Mouse (Mus musculus) v-Abl transformed pro-B cells (cell line): ENCODE data around the gene Tmem259.

ENCODE experiments used
- in situ Hi-C, 2 experiments: fragments of 400-800 bp; cut with MboI; formaldehyde crosslinking; loops; one replicate each; pipeline ENCODE4 v1.15.1; 2025; ENCODE audit not compliant: unreplicated experiment in 2 of 2

The Tmem259 gene

DNA sequence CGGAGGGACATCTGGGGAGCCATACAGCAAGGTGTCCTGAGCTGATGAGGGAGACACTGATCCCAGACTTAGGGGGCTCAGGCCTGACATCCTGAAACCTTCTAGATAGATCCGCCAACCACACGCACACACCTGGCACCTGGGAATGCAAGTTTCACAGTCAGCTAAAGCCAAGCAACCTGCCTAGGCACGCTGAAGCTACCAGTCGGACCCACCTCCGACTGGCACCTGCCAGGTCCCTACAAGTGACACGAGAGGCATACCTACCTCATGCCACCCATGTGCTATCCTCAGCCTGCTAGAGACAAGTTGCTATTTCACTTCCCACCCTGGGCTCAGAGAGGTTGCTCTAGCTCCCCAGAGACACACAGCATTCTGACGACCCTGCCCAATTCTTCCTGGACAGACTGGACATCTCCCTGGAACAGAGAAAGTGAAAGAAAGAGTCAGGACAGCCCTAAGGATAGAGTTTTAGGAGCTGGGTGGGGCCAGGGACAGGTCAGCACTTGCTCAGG lies 5.2 kb upstream of the Tmem259 start:
- in situ Hi-C loops = loop anchor here (5.0 to 10.0 kb wide), 4 partner anchors 43 to 125 kb away; partner anchors contain the start of gene Stk11 (in 1 of the 2)

DNA sequence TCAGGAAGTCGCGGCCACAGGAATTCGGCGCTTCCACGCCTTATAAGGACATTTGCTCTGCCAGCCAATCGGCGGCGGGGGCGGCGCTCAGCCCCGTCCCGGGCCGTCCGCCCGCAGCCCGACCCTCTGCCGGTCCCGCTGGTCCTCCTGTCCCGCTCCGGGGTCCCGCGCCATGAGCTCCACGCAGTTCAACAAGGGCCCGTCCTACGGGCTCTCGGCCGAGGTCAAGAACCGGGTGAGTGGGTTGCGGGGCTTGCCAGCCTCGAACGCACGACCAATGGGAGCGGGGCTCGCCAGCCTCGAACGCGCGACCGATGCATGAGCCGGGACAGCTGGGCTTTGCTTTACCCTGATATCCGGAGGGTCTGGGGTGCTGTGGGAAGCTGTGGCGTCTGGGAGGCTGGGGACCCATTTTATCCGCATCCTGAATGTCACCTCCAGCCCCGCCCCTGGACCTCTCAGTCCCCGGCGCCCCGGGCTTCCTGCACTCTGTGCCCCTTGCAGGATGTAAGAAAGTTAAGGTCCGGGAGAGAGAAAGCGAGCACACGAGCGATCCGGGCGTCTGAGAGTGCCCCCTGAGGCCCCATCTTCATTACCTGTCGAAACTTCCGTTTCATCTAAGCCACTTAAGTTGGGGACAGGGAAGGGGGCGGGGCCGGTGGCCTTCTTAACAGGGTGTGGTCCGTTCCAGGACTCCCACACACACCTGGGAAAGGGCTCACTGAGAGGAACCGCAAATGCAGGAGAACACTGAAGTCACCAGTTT lies 4.6 kb upstream of the Tmem259 start, which contains the start of gene Cnn2:
Gene Cnn2, plus strand, starts transcription at position 79 of the 766 bp plus-strand sequence.
- in situ Hi-C loops = loop anchor here (5.0 to 10.0 kb wide), 4 partner anchors 44 to 126 kb away; partner anchors contain the start of gene Stk11 (in 1 of the 2)

DNA sequence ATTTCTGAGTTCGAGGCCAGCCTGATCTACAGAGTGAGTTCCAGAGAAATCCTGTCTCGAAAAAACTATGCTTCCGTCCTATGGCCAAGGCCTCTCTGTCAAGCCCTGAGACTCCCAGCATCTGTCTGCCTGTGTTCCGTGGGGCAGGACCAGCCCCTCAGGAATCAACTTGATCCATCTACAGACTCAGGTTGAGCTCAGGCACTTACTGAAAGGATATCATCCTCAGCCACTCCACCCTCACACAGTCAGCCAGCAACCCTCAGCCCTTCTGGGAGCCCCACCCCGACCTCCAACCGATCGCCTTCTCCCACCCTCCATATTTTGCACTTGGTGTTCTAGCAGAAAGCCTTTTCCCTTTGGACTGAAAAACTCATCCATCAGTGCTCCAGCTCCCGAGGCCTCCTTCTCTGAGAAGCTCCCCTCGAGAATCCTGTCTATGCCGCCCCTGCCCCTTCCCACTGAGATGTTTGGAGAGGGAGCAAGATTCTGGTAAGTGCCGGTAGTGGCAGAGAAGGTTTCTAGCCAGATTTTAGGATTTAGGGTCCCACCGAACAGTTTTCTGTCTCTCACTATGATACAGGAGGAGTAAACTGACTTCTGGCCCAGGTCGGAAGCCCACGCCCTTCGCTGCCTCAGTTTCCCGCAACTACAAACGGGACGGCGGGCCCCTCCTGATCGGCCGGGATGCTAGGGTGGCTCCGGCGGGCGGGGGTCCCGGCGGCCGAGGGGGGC lies 3.8 kb upstream of the Tmem259 start:
- in situ Hi-C loops = loop anchor here (5.0 to 10.0 kb wide), 4 partner anchors 44 to 127 kb away; partner anchors contain the start of gene Stk11 (in 1 of the 2)

DNA sequence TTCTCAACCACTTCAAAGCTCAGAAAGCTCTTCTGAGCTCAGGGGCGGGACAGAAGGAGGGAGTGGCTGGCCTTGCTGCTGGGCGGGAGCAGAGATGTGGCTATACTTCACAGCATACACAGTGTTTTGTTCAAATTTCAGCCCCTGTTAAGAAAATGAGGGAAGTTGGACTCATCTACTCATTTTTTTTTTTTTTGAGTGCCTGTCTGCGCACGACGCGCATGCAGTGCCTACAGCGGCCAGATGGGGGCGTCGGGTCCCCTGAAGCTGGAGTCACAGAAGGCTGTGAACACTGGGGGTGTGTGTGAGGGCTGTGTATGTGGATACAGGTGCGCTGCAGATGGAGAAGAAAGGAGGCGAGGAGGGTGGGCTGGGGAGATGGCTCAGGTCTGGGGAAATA lies 2.8 kb upstream of the Tmem259 start:
- in situ Hi-C loops = loop anchor here (5.0 to 10.0 kb wide), 4 partner anchors 45 to 128 kb away; partner anchors contain the start of gene Stk11 (in 1 of the 2)

DNA sequence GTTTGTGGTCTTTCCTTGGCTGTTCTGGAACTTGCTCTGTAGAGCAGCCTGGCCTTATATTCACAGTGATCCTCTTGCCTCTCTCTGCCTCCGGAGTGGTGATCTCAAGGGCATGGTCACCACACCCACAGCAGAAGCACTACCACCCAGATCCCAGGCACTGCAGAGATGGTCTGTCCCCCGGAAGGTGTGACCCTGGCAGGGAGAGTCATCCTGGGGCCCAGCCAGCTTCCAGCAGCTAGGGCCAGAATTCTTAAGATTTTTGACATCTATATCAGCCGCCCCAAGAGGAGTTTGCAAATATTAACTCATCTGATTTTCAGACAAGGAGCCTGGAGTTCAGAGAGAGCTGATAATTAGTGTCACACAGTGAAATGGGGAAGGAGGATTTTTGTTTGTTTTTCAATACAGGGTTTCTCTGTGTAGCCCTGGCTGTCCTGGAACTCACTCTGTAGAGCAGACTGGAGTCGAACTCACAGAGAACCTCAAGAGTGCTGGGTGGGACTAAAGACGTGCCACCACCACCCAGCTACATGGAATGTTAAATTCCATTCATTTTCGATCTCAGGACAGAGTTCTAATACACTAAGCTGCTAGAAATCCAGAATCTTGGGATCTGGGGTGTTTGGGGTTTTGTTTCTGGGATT lies 2.2 kb upstream of the Tmem259 start:
- in situ Hi-C loops = loop anchor here (5.0 to 10.0 kb wide), 4 partner anchors 46 to 128 kb away; partner anchors contain the start of gene Stk11 (in 1 of the 2)

DNA sequence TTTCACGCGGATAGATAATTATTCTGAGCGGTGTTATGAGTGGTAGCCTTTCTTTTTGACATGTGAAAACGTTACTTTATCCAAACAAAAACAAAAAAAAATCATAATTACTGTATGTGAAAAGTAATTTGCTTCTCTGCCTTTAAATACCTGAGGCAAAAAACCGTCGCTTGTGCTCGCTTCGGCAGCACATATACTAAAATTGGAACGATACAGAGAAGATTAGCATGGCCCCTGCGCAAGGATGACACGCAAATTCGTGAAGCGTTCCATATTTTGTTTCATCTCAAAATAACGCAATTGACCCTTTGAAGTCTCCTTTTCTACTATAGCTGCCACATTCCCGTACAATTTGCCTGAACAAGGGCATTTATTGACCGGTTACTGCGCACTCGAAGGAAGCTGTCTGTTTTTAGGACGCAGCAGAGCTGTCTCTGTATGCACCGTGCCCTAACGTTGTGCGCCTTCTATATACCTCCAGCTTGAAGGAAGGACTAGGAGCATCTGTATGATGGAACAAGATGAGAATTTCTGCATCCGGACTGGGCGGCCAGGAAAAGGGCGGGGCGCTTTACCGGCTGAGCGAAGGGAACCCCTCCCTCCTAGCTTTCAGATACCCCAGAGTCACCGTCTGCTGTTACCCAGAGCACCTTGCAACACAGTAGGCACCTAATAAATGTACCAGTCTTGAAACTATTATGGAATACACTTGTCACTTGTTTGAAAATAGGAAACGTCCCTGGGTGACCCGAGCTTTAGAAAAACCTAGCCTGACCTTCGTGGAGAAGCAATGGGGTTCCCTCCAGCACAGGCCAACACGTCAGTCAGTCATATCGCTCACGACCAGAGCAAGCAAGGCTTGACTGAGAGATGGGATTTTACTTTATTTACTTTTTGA lies 1.5 kb upstream of the Tmem259 start:
- in situ Hi-C loops = loop anchor here (5.0 to 10.0 kb wide), 4 partner anchors 47 to 129 kb away; partner anchors contain the start of gene Stk11 (in 1 of the 2)

DNA sequence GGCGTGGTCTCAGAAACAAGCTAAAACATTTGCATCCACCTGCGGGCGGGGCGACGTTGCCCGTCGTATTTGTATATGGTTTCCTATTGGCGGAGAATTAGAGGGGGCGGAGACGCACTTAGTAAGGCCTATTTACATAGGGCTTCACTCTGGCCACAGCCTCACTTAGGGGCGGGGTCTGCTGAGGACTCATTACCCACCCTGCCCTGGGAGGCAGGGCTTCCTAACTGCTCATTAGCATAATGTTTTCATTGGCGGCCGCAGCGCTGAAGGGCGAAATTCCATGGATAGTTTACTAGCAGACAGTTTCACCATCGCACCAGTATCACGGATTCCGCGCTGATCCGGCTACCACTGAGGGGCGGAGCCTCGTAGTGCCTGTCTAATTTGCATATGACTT lies 741 bp upstream of the Tmem259 start:
- in situ Hi-C loops = loop anchor here (5.0 to 10.0 kb wide), 4 partner anchors 47 to 130 kb away; partner anchors contain the start of gene Stk11 (in 1 of the 2)

DNA sequence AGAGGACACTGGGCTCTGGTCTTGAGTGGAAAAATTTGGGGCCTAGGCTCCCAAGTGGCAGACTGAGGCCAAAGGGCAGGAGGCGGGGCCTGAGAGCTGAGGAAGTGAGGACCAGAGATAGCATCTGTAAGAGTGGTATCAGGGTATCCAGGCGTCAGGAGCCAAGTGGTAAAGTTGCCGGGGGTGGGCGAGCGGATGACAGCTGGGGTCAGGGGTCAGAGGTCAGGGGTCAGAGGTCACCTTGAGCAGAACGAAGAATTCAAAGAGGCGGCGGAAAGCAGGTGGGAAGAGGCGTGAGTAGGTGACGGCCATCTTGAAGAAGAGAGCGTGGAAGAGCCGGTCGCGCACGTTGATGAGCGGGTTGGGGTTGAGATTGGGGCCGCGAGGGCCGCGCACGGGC lies 460 bp downstream of the Tmem259 start:
- in situ Hi-C loops = loop anchor here in 1 of 2 experiments (10.0 kb wide), 1 partner anchor 131 kb away; the partner anchor contains the start of gene Stk11

DNA sequence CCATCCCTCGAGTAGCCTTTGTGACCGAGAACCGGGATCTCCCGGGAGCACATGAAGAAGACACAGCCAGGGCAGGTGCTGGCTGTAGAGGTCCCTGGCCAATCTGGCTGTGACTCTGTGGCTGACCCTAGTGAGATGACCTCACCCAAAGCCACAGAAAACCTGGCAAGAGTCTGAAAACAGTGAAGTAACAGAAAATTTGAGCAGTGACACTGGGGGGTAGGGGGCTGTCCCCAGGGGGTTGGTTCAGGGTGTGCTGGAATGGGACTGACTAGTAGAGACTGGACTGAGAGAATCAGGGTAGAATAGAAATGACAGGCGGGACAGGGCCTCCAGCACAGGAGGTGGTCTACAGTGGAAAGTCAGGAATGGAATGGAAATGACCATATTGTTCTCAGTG lies 925 bp downstream of the Tmem259 start:
- in situ Hi-C loops = loop anchor here in 1 of 2 experiments (10.0 kb wide), 1 partner anchor 132 kb away; the partner anchor contains the start of gene Stk11

DNA sequence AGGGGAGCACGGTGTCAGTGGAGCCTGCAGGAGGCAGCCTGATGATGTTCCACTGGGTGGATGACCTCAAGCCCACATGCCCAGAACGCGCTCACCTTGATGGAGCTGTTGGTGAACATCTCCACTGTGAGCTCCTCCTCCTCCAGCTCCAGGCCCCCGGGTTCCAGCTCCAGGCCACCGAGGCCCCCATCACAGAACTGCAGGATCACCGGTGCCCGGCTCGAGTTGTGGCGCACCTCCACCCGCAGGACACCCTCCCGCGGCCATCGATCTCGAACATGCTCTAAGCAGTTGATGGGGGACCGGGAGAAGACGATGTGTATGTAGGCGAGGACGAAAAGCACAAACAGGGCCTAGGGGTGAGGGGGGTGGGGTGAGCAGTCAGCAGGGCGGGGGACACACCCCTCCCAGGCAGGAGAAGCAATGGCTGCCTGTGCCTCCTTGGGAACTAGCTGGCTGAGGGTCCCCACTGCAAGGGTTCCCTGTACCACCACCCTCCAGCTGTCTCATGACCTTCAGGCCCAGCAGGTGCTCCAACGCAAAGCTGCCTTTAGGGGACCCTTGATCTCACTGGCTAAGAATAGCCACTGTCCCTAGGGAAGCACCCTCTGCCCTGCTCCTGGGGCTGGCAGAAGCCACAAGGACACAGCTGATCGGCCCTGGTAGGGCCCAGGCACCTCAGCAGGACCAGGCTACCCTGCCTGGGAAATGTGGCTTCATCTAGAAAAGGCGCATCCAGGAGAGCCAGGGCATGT lies 4.6 kb downstream of the Tmem259 start:
- in situ Hi-C loops = loop anchor here in 1 of 2 experiments (10.0 kb wide), 1 partner anchor 135 kb away; the partner anchor contains the start of gene Stk11

DNA sequence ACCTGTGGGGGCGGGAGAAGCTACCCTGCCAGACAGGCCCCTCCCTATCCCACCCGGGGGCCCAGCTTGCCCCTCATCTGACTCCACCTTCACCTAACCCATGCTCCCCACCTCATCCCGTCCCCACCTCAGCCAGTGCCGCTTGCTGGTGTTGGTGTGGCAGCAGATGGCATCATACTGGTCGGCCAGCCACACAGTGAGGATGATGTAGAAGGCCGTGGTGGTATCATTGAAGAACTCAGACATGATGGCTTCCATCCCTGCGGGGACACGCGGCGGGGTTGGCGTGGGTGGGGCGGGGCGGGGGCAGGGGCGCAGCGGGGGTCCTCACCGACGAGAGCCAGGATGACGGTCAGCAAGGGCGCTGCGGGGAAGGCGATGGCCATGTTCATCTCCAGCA lies 6.1 kb downstream of the Tmem259 start:
- in situ Hi-C loops = no loop called here

DNA sequence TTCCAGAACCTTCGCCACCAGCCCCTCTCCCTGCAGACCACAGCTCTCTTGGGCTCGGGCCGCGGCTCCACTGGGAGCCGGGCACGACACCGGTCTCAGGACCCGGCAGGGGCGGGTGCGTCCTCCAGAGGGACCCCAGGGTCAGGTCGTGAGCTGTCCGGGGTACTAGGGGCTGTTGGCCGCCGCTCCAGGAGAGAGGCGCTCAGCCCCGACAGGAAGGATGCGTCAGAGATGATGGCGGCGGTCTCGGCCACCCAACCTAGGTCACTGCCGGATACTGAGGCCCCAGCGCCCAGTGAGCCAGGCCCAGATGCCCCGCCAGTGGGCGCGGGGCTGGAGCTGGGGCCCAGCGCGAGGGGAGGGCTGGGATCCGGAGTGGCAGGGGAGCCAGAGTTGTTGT lies 6.8 kb downstream of the Tmem259 start:
- in situ Hi-C loops = no loop called here

DNA sequence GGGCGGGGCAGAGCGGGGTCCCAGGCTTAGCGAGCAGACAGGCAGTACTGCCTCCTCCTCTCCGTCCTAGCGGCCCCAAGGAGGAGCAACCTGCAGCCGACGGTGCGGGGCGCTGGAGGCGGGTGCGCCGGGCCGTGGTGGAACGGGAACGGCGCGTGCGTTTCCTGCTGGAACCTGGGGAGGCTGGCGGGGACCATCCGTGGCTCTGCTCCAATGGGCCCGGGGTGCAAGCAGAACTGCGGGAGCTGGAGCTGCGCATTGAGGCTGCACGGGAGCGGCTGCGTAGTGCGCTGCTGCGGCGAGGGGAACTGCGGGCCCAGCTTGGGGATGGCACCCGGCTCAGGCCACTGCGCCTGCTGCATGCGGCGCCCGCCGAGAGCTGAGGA lies 7.4 kb downstream of the Tmem259 start:
- in situ Hi-C loops = no loop called here

DNA sequence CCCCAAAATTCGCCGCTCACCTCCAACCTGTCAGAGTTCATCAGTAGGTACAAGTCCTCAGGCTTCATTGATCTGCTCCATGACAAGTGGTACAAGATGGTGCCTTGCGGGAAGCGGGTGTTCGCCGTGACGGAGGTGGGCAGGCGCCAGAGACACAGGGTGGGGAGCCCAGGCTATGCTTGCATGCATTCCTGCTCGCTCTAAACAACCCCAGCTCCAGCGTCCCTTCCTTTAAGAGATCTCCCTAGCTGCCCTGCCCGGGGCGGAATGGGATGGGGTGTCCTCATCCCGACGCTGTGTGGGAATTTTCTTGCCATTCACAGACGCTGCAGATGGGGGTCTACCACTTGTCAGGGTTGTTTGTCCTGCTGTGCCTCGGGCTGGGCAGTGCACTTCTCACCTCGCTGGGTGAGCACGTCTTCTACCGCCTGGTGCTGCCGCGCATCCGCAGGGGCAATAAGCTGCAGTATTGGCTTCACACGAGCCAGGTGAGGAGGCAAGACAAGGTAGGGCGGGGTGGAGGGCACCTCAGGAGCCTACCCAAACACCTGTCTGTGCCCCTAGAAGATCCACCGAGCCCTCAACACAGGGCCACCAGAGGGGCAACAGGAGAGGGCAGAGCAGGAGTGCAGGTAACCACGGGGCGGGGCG lies 7.9 kb downstream of the Tmem259 start:
- in situ Hi-C loops = no loop called here

DNA sequence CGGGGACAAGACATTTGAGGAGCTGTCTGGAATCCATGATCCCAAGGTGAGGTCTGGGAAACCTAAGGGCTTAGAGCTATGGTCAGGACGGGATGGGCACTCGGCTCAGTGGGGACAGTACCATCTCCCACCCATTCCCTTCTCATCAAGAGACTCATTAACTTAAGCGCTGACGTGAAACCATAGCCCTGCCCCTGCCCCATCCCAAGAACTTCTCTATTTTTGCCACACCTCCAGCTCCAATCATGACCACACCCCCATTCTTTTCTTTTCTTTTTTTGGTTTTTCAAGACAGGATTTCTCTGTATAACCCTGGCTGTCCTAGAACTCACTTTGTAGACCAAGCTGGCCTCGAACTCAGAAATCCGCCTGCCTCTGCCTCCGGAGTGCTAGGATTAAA lies 9.5 kb downstream of the Tmem259 start:
- in situ Hi-C loops = loop anchor here in 1 of 2 experiments (25.0 kb wide), 1 partner anchor 288 kb away; the partner anchor contains the start of genes Dazap1 and Gamt

DNA sequence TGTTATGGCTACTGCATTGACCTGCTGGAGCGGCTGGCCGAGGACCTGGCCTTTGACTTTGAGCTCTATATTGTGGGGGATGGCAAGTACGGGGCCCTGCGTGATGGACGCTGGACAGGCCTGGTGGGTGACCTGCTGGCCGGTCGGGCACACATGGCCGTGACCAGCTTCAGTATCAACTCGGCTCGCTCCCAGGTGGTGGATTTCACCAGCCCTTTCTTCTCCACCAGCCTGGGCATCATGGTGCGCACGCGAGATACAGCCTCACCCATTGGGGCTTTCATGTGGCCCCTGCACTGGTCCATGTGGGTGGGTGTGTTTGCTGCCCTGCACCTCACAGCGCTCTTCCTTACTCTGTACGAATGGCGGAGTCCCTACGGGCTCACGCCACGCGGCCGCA lies 10.0 kb downstream of the Tmem259 start:
- in situ Hi-C loops = loop anchor here in 1 of 2 experiments (25.0 kb wide), 1 partner anchor 288 kb away; the partner anchor contains the start of genes Dazap1 and Gamt

DNA sequence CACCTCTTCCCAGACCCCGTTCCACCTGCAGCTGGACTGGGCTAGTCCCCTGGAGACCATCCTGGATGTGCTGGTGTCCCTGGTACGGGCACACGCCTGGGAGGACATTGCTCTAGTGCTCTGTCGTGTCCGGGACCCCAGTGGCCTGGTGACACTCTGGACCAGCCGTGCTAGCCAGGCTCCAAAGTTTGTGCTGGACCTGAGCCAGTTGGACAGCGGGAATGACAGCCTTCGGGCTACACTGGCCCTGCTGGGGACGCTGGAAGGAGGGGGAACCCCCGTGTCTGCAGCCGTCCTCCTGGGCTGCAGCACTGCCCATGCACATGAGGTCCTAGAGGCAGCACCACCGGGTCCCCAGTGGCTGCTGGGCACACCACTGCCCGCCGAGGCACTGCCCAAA lies 11.3 kb downstream of the Tmem259 start:
- in situ Hi-C loops = loop anchor here in 1 of 2 experiments (25.0 kb wide), 1 partner anchor 289 kb away; the partner anchor contains the start of genes Dazap1 and Gamt

DNA sequence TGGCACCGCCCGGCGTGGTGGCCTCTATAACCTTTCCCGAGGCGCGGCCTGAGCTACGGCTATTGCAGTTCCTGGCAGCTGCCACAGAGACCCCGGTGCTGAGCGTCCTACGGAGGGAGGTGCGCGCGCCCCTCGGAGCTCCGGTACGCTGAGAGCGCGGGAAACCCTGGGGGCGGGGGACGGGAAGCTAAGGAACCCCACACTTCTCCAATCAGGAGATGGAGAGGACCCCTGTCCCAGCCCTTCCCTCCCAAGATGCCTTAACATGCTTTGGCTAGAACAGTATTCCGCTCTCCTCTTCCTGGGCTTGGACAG lies 13.0 kb downstream of the Tmem259 start:
- in situ Hi-C loops = loop anchor here in 1 of 2 experiments (25.0 kb wide), 1 partner anchor 291 kb away; the partner anchor contains the start of genes Dazap1 and Gamt
